Mouse (Mus musculus) neural tube, embryonic 12.5 days (tissue): ENCODE results near the gene Cdiptos. TPM values are rescaled to one million over a fixed set of nuclear protein-coding genes. Genes with fewer than 3 reads are reported as not detected.

Experiments used
- ATAC-seq: fragments of 200-750 bp; cut with Nextera tagmentation; 2 replicates; pipeline ENCODE4 v1.8.0; 2017; ENCODE audit warnings: low read depth, mild to moderate bottlenecking, moderate TSS enrichment, moderate library complexity; ENCODE audit not compliant: low FRiP score
- H3K27ac ChIP-seq: fragments of 300-500 bp; sonication (generic); 2 replicates; pipeline ENCODE4 v1.5.1; 2016
- H3K27me3 ChIP-seq: fragments of 300-500 bp; sonication (generic); replicated peaks from 2 replicates; pipeline ENCODE4 v1.6.1; 2016; ENCODE audit warnings: mild to moderate bottlenecking
- H3K36me3 ChIP-seq: fragments of 300-500 bp; sonication (generic); 2 replicates; pipeline ENCODE4 v1.6.1; 2016; ENCODE audit warnings: mild to moderate bottlenecking
- H3K4me1 ChIP-seq: fragments of 300-500 bp; sonication (generic); 2 replicates; pipeline ENCODE4 v1.6.1; 2016
- H3K4me2 ChIP-seq: fragments of 300-500 bp; sonication (generic); replicated peaks from 2 replicates; pipeline ENCODE4 v1.6.1; 2016; ENCODE audit warnings: mild to moderate bottlenecking
- H3K4me3 ChIP-seq: fragments of 300-500 bp; sonication (generic); 2 replicates; pipeline ENCODE4 v1.5.1; 2016
- H3K9ac ChIP-seq: fragments of 300-500 bp; sonication (generic); 2 replicates; pipeline ENCODE4 v1.6.1; 2016; ENCODE audit warnings: mild to moderate bottlenecking
- H3K9me3 ChIP-seq: fragments of 300-500 bp; sonication (generic); 2 replicates; pipeline ENCODE4 v1.6.1; 2016; ENCODE audit warnings: mild to moderate bottlenecking
- WGBS: fragments of 180-500 bp; shearing (Covaris S2); methylation state at CpG from one replicate; pipeline ENCODE4 v1.1.7; 2016; 5-methylcytosine and 5-hydroxymethylcytosine counted together
- polyA plus RNA-seq: library from polyadenylated mRNA; unstranded; fragments of >200 nt; fragmentation: Nextera tagmentation; extraction: Ambion mirVana; gene quantifications from 2 replicates; pipeline ENCODE4 v1.2.1, GENCODE M21; 2016

Cdiptos gene
- polyA plus RNA-seq, 1 experiment from 2014 or later, result 1.4 TPM

DNA sequence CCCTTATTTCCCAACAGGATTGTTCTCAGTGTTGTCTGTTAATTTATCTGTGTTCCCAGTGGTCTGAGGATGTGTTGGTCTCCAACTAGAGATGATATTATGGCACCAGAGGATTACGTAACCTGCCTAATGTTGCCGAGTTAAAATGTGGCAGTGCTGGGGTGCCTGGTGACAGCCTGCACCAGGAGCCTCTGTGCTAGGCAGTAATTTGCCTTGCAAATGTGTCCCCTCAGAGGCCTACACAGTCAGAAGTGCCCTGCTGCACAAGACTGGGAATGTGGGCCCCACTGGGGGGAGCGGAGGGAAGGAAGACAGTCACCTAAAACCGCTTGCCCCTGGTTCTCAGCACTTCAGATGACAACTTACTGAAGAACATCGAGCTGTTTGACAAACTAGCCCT is 34.1 kb downstream of the Cdiptos start:
- Histone ChIP-seq H3K4me1 (no peaks in the 10 kb centered on the region), H3K9ac (no peak overlapping the region), H3K4me2 (no peak overlapping the region), H3K36me3 (peaks cover 43% of the 10 kb centered on the region), H3K27ac (no peak overlapping the region), H3K4me3 (no peak overlapping the region), H3K27me3 (no peaks in the 10 kb centered on the region), H3K9me3 (no peaks in the 10 kb centered on the region)
- ATAC-seq, result no peak
- WGBS, result 63% methylated on average over 5 of the region's 5 CpGs

DNA sequence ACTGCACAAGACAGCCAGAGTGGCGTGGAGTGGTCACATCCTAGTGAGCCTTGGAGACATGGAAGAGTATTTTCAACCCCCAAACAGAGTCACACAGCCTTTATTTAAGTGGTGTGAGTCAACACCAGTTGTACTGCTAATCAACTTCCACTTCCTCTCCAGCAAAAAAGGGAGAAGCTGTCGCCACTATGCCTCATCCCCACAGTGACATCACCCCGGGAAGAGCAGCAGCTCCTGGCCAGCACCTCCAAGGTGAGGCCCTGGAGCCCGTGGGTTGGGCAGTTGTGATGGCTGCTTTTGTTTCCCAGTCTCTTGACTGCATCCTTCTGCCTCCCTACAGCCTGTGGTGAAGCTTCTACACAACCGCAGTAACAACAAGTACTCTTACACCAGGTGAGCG is 34.7 kb downstream of the Cdiptos start:
- Histone ChIP-seq H3K27me3 (no peaks in the 10 kb centered on the region), H3K9me3 (no peaks in the 10 kb centered on the region), H3K4me1 (no peaks in the 10 kb centered on the region), H3K9ac (no peak overlapping the region), H3K4me2 (no peak overlapping the region), H3K4me3 (no peak overlapping the region), H3K27ac (no peak overlapping the region), H3K36me3 (peaks cover 44% of the 10 kb centered on the region)
- ATAC-seq, result no peak
- 46% methylated on average over 6 of the region's 6 CpGs for WGBS

DNA sequence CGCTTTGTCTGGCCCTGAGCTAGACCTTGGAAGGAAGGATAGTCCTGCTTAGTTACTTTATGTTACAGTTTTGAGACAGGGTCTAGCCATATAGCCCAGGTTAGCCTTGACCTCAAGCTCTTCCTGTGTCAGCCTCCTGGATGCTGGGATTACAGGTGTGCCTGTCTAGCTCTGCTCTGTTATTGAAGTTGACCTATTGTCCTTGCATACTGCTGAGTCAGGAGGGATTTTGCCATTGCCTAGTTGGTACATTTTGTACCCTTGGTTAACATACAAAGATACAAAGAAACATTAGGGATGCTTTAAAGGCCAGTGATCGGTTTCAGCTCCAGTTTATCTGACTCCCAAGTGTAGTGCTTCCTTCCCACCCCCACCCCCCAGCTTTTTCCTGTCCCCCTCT is 43.2 kb downstream of the Cdiptos start:
- no peaks in the 10 kb centered on the region for H3K27me3 ChIP-seq
- peaks cover 28% of the 10 kb centered on the region for H3K36me3 ChIP-seq
- H3K4me2 ChIP-seq, result no peak overlapping the region
- H3K4me3 ChIP-seq, result no peak overlapping the region
- H3K4me1 ChIP-seq, result peaks cover 14% of the 10 kb centered on the region
- no peaks in the 10 kb centered on the region for H3K9me3 ChIP-seq
- no peak overlapping the region for H3K27ac ChIP-seq
- WGBS, result 92% methylated on average over 2 of the region's 2 CpGs
- no peak for ATAC-seq
- H3K9ac ChIP-seq, result no peak overlapping the region

DNA sequence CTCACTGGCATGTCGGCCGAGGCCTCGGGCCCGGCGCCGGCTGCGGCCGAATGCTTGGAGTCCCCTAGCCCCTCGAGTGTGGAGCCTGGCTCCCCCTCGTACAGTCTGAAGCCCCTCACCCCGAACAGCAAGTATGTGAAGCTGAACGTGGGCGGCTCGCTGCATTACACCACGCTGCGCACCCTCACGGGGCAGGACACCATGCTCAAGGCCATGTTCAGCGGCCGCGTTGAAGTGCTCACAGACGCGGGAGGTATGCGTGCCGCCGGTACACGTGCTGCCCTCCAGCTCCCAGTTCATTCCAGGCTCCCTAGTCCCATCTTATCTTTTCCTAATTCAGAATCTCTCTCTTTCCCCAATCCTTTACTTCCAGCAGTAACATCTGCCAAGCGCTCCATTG is 46.9 kb downstream of the Cdiptos start:
- Histone ChIP-seq H3K4me2 (peak overlapping the region; percentile 83), H3K27me3 (no peaks in the 10 kb centered on the region), H3K27ac (peak overlapping the region; percentile 43; the same call in 1 of the 2 replicates), H3K9ac (peak overlapping the region; percentile 83), H3K36me3 (peaks cover 14% of the 10 kb centered on the region), H3K9me3 (no peaks in the 10 kb centered on the region), H3K4me3 (peak overlapping the region; percentile 87), H3K4me1 (peaks cover 14% of the 10 kb centered on the region)
- peak; percentile 68 for ATAC-seq
- WGBS, result under 1% methylated on average over 27 of the region's 27 CpGs

DNA sequence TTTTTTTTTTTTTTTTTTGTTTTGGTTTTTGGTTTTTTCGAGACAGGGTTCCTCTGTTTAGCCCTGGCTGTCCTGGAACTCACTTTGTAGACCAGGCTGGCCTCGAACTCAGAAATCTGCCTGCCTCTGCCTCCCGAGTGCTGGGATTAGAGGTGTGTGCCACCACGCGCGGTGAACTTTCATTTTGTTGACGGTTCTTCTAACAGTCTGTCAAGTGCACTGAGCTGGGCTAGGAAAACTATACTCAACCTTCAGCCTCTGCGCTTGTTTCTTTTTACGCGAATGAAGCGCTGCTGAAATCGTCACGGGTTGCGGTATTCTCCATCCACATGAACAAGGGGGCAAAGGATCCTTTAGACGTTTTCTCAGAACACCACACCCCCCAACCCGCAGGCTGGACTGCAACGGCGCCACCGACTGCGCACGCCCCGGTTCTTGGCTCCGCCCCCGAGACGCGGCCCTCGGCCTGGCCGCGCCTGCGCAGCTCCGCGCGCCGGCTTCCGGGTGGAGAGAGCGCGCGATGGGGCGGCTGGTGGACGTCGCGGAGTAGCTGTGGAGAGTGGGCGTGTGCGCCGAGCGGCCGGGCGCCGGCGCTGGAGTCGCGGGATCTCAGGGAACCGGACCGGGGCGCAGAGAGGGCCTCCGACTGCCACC is 47.4 kb downstream of the Cdiptos start, which contains the start of gene Kctd13:
Kctd13 (plus strand) TSS at position 496 of the 654 bp plus-strand sequence.
- peak; percentile 91 for ATAC-seq
- peak within 1 kb of the TSS; percentile 87 for H3K4me3 ChIP-seq
- H3K27me3 ChIP-seq, result no peaks in the 10 kb centered on the region
- H3K4me2 ChIP-seq, result peak within 1 kb of the TSS; percentile 83
- peak within 1 kb of the TSS; percentile 43; the same call in 1 of the 2 replicates for H3K27ac ChIP-seq
- peaks cover 14% of the 10 kb centered on the region for H3K4me1 ChIP-seq
- peaks cover 11% of the 10 kb centered on the region for H3K36me3 ChIP-seq
- H3K9ac ChIP-seq, result peak within 1 kb of the TSS; percentile 83
- 4% methylated on average over 56 of the region's 56 CpGs for WGBS
- no peaks in the 10 kb centered on the region for H3K9me3 ChIP-seq

DNA sequence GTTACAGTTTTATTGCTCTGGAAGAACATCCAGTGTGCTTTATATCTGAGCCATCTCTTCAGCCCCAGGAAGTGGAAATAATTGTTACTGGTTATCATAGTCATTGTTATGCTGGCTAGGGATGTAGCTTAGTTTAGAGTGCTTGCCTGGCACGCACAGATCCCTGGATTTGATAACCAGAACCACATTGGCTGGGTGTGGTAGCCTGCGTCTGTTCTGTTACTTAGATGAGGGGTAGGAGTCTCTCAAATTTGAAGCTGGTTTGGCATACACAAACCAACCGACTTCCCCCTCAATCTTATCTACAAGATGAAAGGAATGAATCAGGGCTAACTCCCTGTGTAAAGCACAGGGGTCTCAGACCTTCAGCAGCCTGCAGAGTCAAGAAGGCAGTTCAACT is 49.6 kb downstream of the Cdiptos start:
- Histone ChIP-seq H3K27me3 (no peaks in the 10 kb centered on the region), H3K9me3 (no peaks in the 10 kb centered on the region), H3K9ac (no peak overlapping the region), H3K4me2 (no peak overlapping the region), H3K36me3 (peaks cover 8% of the 10 kb centered on the region; the same call in 1 of the 2 replicates), H3K4me1 (peaks cover 24% of the 10 kb centered on the region), H3K27ac (no peak overlapping the region), H3K4me3 (no peak overlapping the region)
- WGBS, result 63% methylated on average over 3 of the region's 3 CpGs
- ATAC-seq, result no peak

DNA sequence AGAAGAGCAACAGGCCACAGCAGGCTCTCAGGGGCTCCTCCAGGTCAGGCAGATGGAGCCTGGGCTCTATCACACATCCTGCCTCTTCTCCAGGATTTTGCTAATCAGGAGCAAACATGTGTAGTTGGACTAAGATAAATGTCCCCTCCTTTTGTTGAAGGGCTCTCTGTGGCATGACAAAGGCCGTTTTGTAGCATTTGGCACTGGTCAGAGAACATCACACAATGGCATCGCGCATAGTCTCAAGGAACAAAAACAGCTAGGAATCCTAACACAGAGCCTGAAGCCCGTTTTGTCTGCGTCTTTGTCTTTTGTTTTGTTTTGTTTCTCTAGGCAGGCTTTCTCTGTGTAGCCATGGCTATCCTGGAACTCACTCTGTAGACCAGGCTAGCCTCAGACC is 51.9 kb downstream of the Cdiptos start:
- no peak for ATAC-seq
- H3K9me3 ChIP-seq, result no peaks in the 10 kb centered on the region
- no peaks in the 10 kb centered on the region for H3K27me3 ChIP-seq
- H3K9ac ChIP-seq, result no peak overlapping the region
- WGBS, result 34% methylated on average over 5 of the region's 5 CpGs
- H3K36me3 ChIP-seq, result no peaks in the 10 kb centered on the region
- no peak overlapping the region for H3K27ac ChIP-seq
- H3K4me3 ChIP-seq, result no peak overlapping the region
- H3K4me1 ChIP-seq, result peaks cover 16% of the 10 kb centered on the region
- no peak overlapping the region for H3K4me2 ChIP-seq

DNA sequence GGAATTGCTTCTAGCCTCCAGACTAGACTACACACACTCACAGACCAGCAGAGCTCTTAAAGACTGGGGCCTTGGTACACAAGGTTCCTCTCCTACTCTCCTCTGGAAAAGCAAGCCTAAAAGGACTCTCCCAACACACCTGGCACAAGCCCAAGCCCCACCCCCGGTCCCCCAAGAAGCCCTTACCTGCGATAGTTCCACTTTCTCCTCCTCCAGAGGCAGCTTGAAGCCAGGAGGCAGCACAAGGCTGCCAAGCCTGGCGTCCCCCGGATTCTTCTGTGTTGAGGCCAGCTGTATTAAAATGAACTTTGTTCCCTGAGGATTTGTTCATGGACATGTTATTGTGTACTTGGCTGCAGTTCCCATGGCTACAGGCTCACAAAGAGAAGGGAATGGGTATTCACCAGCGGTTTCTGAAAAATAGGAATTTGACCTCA is 53.3 kb downstream of the Cdiptos start, which contains the start of gene Tmem219:
Tmem219 (minus strand) TSS at position 294 of the 437 bp plus-strand sequence.
- Histone ChIP-seq H3K9me3 (no peaks in the 10 kb centered on the region), H3K4me3 (no peak within 1 kb of the TSS), H3K27me3 (no peaks in the 10 kb centered on the region), H3K36me3 (no peaks in the 10 kb centered on the region), H3K4me1 (peaks cover 16% of the 10 kb centered on the region), H3K9ac (peak within 1 kb of the TSS; percentile 35; the same call in 1 of the 2 replicates), H3K27ac (no peak within 1 kb of the TSS), H3K4me2 (peak within 1 kb of the TSS; percentile 22)
- WGBS, result 34% methylated on average over 5 of the region's 5 CpGs
- 0 out of 2 replicates have a peak, but pooled peaks have one; percentile 61 for ATAC-seq

Other genes starting within 250 kb of the Cdiptos start
- gene Mapk3, start 216.5 kb downstream of the Cdiptos start, polyA plus RNA-seq, result 79.0 and 79.6 TPM in 2 replicates
- gene Gdpd3, start 209.8 kb downstream of the Cdiptos start, polyA plus RNA-seq, result 1.3 and 2.0 TPM in 2 replicates
- gene Ypel3, start 199.1 kb downstream of the Cdiptos start, polyA plus RNA-seq, result 160 and 169 TPM in 2 replicates
- 0.68 and 0.72 TPM in 2 replicates for gene Tbx6, start 194.6 kb downstream of the Cdiptos start, polyA plus RNA-seq
- gene Ppp4c, start 183.6 kb downstream of the Cdiptos start, polyA plus RNA-seq, result 293 and 310 TPM in 2 replicates
- 21.4 and 25.8 TPM in 2 replicates for gene Fam57b, start 178.4 kb downstream of the Cdiptos start, polyA plus RNA-seq
- gene 4930451I11Rik, start 144.5 kb downstream of the Cdiptos start, polyA plus RNA-seq, result not detected in 2 replicates
- 6.2 and 9.1 TPM in 2 replicates for gene Doc2a, start 128.7 kb downstream of the Cdiptos start, polyA plus RNA-seq
- 29.1 and 33.5 TPM in 2 replicates for gene Hirip3, start 114.1 kb downstream of the Cdiptos start, polyA plus RNA-seq
- gene Ino80e, start 113.7 kb downstream of the Cdiptos start, polyA plus RNA-seq, result 86.4 and 88.0 TPM in 2 replicates
- 57.5 and 59.1 TPM in 2 replicates for gene Taok2, start 91.4 kb downstream of the Cdiptos start, polyA plus RNA-seq
- 21.7 and 22.0 TPM in 2 replicates for gene Tmem219, start 53.2 kb downstream of the Cdiptos start, polyA plus RNA-seq
- 62.1 and 62.8 TPM in 2 replicates for gene Kctd13, start 47.2 kb downstream of the Cdiptos start, polyA plus RNA-seq
- 2.5 and 2.8 TPM in 2 replicates for gene Asphd1, start 26.5 kb downstream of the Cdiptos start, polyA plus RNA-seq
- gene Sez6l2, start 25.5 kb downstream of the Cdiptos start, polyA plus RNA-seq, result 17.7 and 20.0 TPM in 2 replicates
- gene Cdipt, start 184 bp downstream of the Cdiptos start, polyA plus RNA-seq, result 101 and 103 TPM in 2 replicates
- 5.9 and 6.6 TPM in 2 replicates for gene Mvp, start 38.5 kb upstream of the Cdiptos start, polyA plus RNA-seq
- not detected in 2 replicates for gene Pagr1b, start 40.4 kb upstream of the Cdiptos start, polyA plus RNA-seq
- gene Pagr1a, start 41.3 kb upstream of the Cdiptos start, polyA plus RNA-seq, result 63.1 and 80.4 TPM in 2 replicates
- gene Gm42742, start 45.0 kb upstream of the Cdiptos start, polyA plus RNA-seq, result 46.4 and 66.2 TPM in 2 replicates
- gene Prrt2, start 45.1 kb upstream of the Cdiptos start, polyA plus RNA-seq, result 5.3 and 6.2 TPM in 2 replicates
- gene Maz, start 50.9 kb upstream of the Cdiptos start, polyA plus RNA-seq, result 134 TPM in 2 replicates
- 90.8 and 93.0 TPM in 2 replicates for gene Kif22, start 66.4 kb upstream of the Cdiptos start, polyA plus RNA-seq
- not detected in 2 replicates for gene Zg16, start 111.2 kb upstream of the Cdiptos start, polyA plus RNA-seq
- gene AI467606, start 115.3 kb upstream of the Cdiptos start, polyA plus RNA-seq, result 0.88 and 1.2 TPM in 2 replicates
- gene Qprt, start 146.1 kb upstream of the Cdiptos start, polyA plus RNA-seq, result 1.2 and 2.1 TPM in 2 replicates
- gene Spn, start 161.7 kb upstream of the Cdiptos start, polyA plus RNA-seq, result 0.15 and 0.34 TPM in 2 replicates
- gene Cd2bp2, start 220.0 kb upstream of the Cdiptos start, polyA plus RNA-seq, result 86.4 and 97.3 TPM in 2 replicates
- gene Tbc1d10b, start 232.4 kb upstream of the Cdiptos start, polyA plus RNA-seq, result 43.4 and 45.6 TPM in 2 replicates
- gene Mylpf, start 232.8 kb upstream of the Cdiptos start, polyA plus RNA-seq, result 54.2 and 72.8 TPM in 2 replicates